Mouse (Mus musculus) intestine, embryonic 16.5 days (tissue): Measurements from ENCODE around the gene Msln. TPM values are rescaled to one million over a fixed set of nuclear protein-coding genes. Genes with fewer than 3 reads are reported as not detected.

ENCODE experiments used
- ATAC-seq: fragments of 200-750 bp; cut with Nextera tagmentation; 2 replicates; pipeline ENCODE4 v1.8.0; 2017; ENCODE audit warnings: moderate TSS enrichment, moderate library complexity
- H3K27ac ChIP-seq: fragments of 300-500 bp; sonication (generic); 2 replicates; pipeline ENCODE4 v1.5.1; 2014; ENCODE audit warnings: mild to moderate bottlenecking, low read length
- H3K27me3 ChIP-seq: fragments of 300-500 bp; sonication (generic); replicated peaks from 2 replicates; pipeline ENCODE4 v1.6.1; 2014; ENCODE audit warnings: low read length, control low read depth, mixed read lengths; ENCODE audit not compliant: control insufficient read depth, insufficient read depth
- H3K36me3 ChIP-seq: fragments of 300-500 bp; sonication (generic); 2 replicates; pipeline ENCODE4 v1.6.1; 2014; ENCODE audit warnings: low read length, control low read depth; ENCODE audit not compliant: control insufficient read depth, insufficient read depth
- H3K4me1 ChIP-seq: fragments of 300-500 bp; sonication (generic); 2 replicates; pipeline ENCODE4 v1.6.1; 2014; ENCODE audit warnings: low read length, control low read depth, mixed read lengths; ENCODE audit not compliant: control insufficient read depth, insufficient read depth
- H3K4me2 ChIP-seq: fragments of 300-500 bp; sonication (generic); 2 replicates; pipeline ENCODE4 v1.6.1; 2014; ENCODE audit warnings: low read depth, low read length, control low read depth
- H3K4me3 ChIP-seq: fragments of 300-500 bp; sonication (generic); 2 replicates; pipeline ENCODE4 v1.5.1; 2014; ENCODE audit warnings: mild to moderate bottlenecking, low read length
- H3K9ac ChIP-seq: fragments of 300-500 bp; sonication (generic); 2 replicates; pipeline ENCODE4 v1.6.1; 2014; ENCODE audit warnings: low read depth, low read length
- H3K9me3 ChIP-seq: fragments of 300-500 bp; sonication (generic); 2 replicates; pipeline ENCODE4 v1.6.1; 2016; ENCODE audit warnings: low read length, control low read depth; ENCODE audit not compliant: control insufficient read depth
- WGBS: fragments of 180-500 bp; shearing (Covaris S2); extraction: QIAGEN DNeasy Blood & Tissue Kit; methylation state at CpG from one replicate; pipeline ENCODE4 v1.1.7; 2014; 5-methylcytosine and 5-hydroxymethylcytosine counted together
- polyA plus RNA-seq: library from polyadenylated mRNA; unstranded; fragments of >200 nt; fragmentation: Nextera tagmentation; extraction: Ambion mirVana; gene quantifications from 2 replicates; pipeline ENCODE4 v1.2.1, GENCODE M21; 2015

Msln gene
- polyA plus RNA-seq, 1 experiment from 2014 or later: 27.7 TPM

DNA sequence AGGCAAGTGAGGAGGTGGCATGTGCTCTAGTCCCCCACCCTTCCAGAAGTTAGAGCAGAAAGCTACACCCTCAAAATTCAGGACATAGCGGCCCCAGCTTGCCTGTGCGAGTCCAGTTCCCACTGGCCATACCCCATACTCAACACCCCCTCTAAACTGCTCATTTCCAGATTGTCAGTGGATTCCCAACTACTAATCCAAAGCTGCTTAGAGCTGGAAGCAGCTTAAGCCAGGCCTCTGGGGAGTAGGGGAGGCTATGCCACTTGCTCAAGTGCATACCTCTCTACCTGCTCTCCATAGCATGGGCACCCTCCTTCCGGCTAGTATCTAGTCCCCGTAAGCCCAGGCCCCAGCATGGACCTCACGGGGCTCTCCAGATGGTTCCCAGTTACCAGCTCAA is 32.7 kb downstream of the Msln start:
- H3K27me3 ChIP-seq: peaks cover 18% of the 10 kb centered on the region
- H3K9me3 ChIP-seq: no peaks in the 10 kb centered on the region
- peaks cover 20% of the 10 kb centered on the region for H3K4me1 ChIP-seq
- 96% methylated on average over 5 of the region's 5 CpGs for WGBS
- H3K9ac ChIP-seq: no peak overlapping the region
- no peak for ATAC-seq
- no peak overlapping the region for H3K4me2 ChIP-seq
- H3K36me3 ChIP-seq: peaks cover 13% of the 10 kb centered on the region
- H3K4me3 ChIP-seq: no peak overlapping the region
- H3K27ac ChIP-seq: no peak overlapping the region

- Histone ChIP-seq H3K27me3 (peaks cover 21% of the 10 kb centered on the region), H3K9me3 (no peaks in the 10 kb centered on the region), H3K27ac (no peak overlapping the region), H3K4me3 (peak overlapping the region; percentile 47), H3K36me3 (peaks cover 5% of the 10 kb centered on the region; the same call in 1 of the 2 replicates), H3K9ac (peak overlapping the region; percentile 44), H3K4me1 (peaks cover 13% of the 10 kb centered on the region), H3K4me2 (peak overlapping the region; percentile 81)
- 13% methylated on average over 6 of the region's 6 CpGs for WGBS
- ATAC-seq: no peak
These were observed 36.5 kb downstream of the Msln start for GRCm38 (mm10) chr17:25717691-25718090.

GRCm38 (mm10) chr17:25716711-25717637 is 37.2 kb downstream of the Msln start, which contains the start of gene Gng13:
Gene Gng13 (plus strand): TSS chr17:25717171.
- Histone ChIP-seq H3K36me3 (peaks cover 3% of the 10 kb centered on the region; the same call in 1 of the 2 replicates), H3K9me3 (no peaks in the 10 kb centered on the region), H3K4me1 (peaks cover 13% of the 10 kb centered on the region), H3K4me2 (peak within 1 kb of the TSS; percentile 81), H3K4me3 (peak within 1 kb of the TSS; percentile 47), H3K27me3 (peaks cover 21% of the 10 kb centered on the region), H3K27ac (no peak within 1 kb of the TSS), H3K9ac (peak within 1 kb of the TSS; percentile 44)
- 2% methylated on average over 45 of the region's 45 CpGs for WGBS
- ATAC-seq: peak; percentile 66

DNA sequence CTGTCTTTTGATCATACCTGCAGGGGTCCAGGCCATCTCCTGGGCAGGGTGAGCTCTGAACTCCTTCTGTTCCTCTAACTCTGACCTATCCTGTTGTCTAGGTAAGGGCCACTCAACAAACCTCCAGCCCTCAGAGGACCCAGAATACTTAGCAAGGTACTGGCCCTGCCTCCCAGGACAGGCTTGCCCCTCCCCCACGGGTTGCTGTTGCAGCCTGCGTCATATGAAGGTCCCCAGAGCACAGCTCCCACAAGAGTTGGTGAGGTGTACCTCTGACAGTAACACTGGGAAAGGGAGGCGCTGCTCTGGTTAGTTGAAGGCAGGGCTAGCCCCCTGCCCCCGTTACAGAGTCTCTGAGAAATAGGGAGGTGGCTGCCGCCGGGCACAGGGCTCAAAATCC is 38.0 kb downstream of the Msln start:
- H3K9ac ChIP-seq: no peak overlapping the region
- H3K9me3 ChIP-seq: no peaks in the 10 kb centered on the region
- ATAC-seq: no peak
- H3K27ac ChIP-seq: no peak overlapping the region
- 10% methylated on average over 6 of the region's 6 CpGs for WGBS
- H3K36me3 ChIP-seq: peaks cover 3% of the 10 kb centered on the region; the same call in 1 of the 2 replicates
- peaks cover 13% of the 10 kb centered on the region for H3K4me1 ChIP-seq
- no peak overlapping the region for H3K4me3 ChIP-seq
- H3K27me3 ChIP-seq: peaks cover 21% of the 10 kb centered on the region
- H3K4me2 ChIP-seq: no peak overlapping the region

- Histone ChIP-seq H3K36me3 (peaks cover 3% of the 10 kb centered on the region; the same call in 1 of the 2 replicates), H3K4me2 (no peak overlapping the region), H3K9ac (no peak overlapping the region), H3K9me3 (no peaks in the 10 kb centered on the region), H3K4me1 (peaks cover 13% of the 10 kb centered on the region), H3K4me3 (no peak overlapping the region), H3K27ac (no peak overlapping the region), H3K27me3 (peaks cover 21% of the 10 kb centered on the region)
- no peak for ATAC-seq
- WGBS: 64% methylated on average over 3 of the region's 3 CpGs
These were observed 38.6 kb downstream of the Msln start for GRCm38 (mm10) chr17:25715627-25716026.

GRCm38 (mm10) chr17:25711136-25711535 is 43.0 kb downstream of the Msln start:
- Histone ChIP-seq H3K27me3 (no peaks in the 10 kb centered on the region), H3K4me2 (no peak overlapping the region), H3K9ac (no peak overlapping the region), H3K4me1 (no peaks in the 10 kb centered on the region), H3K9me3 (no peaks in the 10 kb centered on the region), H3K4me3 (no peak overlapping the region), H3K27ac (no peak overlapping the region), H3K36me3 (no peaks in the 10 kb centered on the region)
- ATAC-seq: no peak
- WGBS: 82% methylated on average over 4 of the region's 4 CpGs

DNA sequence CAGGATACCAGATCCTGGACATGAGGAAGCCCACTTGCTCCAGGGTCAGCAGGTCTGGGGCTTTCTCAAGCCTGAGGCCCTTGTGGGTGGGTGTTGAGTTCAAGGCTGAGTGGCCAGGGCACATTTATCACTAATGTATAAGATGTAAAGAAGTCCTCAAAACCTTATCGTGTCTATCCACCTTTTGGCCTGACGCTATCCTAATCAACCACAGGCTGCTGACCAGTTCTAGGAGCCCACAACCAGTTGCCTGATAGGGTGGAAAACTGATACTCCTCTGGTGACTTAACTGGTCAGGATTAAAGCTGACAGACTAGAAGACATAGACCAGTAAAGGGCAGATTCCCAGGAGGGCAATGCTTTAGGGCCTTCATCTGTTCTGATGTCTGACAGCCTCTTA is 44.2 kb downstream of the Msln start:
- no peak for ATAC-seq
- H3K27me3 ChIP-seq: no peaks in the 10 kb centered on the region
- no peak overlapping the region for H3K9ac ChIP-seq
- WGBS: 87% methylated on average over 2 of the region's 2 CpGs
- H3K4me2 ChIP-seq: no peak overlapping the region
- no peak overlapping the region for H3K4me3 ChIP-seq
- H3K27ac ChIP-seq: no peak overlapping the region
- no peaks in the 10 kb centered on the region for H3K9me3 ChIP-seq
- no peaks in the 10 kb centered on the region for H3K4me1 ChIP-seq
- H3K36me3 ChIP-seq: no peaks in the 10 kb centered on the region

- WGBS: 63% methylated on average over 9 of the region's 9 CpGs
- no peaks in the 10 kb centered on the region for H3K36me3 ChIP-seq
- no peaks in the 10 kb centered on the region for H3K9me3 ChIP-seq
- no peak overlapping the region for H3K27ac ChIP-seq
- no peak overlapping the region for H3K9ac ChIP-seq
- H3K27me3 ChIP-seq: no peaks in the 10 kb centered on the region
- no peak overlapping the region for H3K4me2 ChIP-seq
- H3K4me3 ChIP-seq: no peak overlapping the region
- no peaks in the 10 kb centered on the region for H3K4me1 ChIP-seq
- ATAC-seq: no peak
These were observed 53.2 kb downstream of the Msln start for GRCm38 (mm10) chr17:25700863-25701496.
